ENCODE assay signal across 9 mouse cellular contexts in genomic region chr11:69546423-69547053, GRCm38 (mm10). TPM values are rescaled to one million over a fixed set of nuclear protein-coding genes. Genes with fewer than 3 reads are reported as not detected.
DNase-seq lines count a peak whose midpoint lies in the region; ATAC-seq and TF ChIP-seq lines count a peak whose summit lies in the region.
"Had no signal": no experiment of that assay in that cellular context is flagged by ENCODE, and none has a peak within 500 bp of the region (broad histone marks: within the 10 kb centered on the region; RNA-seq: fewer than 3 reads in every experiment).

No protein-coding gene starts in this region.

- H3K4me3 ChIP-seq in hindbrain, embryonic 15.5 days, result peak overlapping the region; percentile 43
- peak overlapping the region; percentile 90 for H3K4me3 ChIP-seq in megakaryocyte, embryonic 14.5 days (replicated peaks)

- H3K9ac ChIP-seq in hindbrain, embryonic 15.5 days, result peak overlapping the region; percentile 53

- H3K27me3 ChIP-seq in Patski, result no peaks in the 10 kb centered on the region
- H3K27me3 ChIP-seq in hindbrain, embryonic 15.5 days, result no peaks in the 10 kb centered on the region
- H3K27me3 ChIP-seq in megakaryocyte, embryonic 14.5 days (replicated peaks), result peaks cover 74% of the 10 kb centered on the region

- no peaks in the 10 kb centered on the region for H3K9me3 ChIP-seq in hindbrain, embryonic 15.5 days
- no peaks in the 10 kb centered on the region for H3K9me3 ChIP-seq in megakaryocyte, embryonic 14.5 days

- DNase-seq in Patski (ENCODE audit: low read depth, low spot score), result peak; percentile 9
- DNase-seq in cerebellum, postnatal 36 days, result peak; percentile 73 to 81
- DNase-seq in gastrocnemius, adult 18-20 months (ENCODE audit: low spot score), result peak; percentile 60
- DNase-seq in left cerebral cortex, adult 9 months (ENCODE audit: low spot score in 2 of 2), result peak; percentile 59 to 68
- peak; percentile 89 for DNase-seq in right cerebral cortex, postnatal 14 days
- peak; percentile 52 to 67 for DNase-seq in urinary bladder, postnatal 36 days (ENCODE audit: low spot score in 2 of 2)

- no peaks in the 10 kb centered on the region for H3K36me3 ChIP-seq in hindbrain, embryonic 15.5 days
- no peaks in the 10 kb centered on the region for H3K36me3 ChIP-seq in megakaryocyte, embryonic 14.5 days (replicated peaks; ENCODE audit: low read length)

- peaks cover 53% of the 10 kb centered on the region for H3K4me1 ChIP-seq in hindbrain, embryonic 15.5 days (replicated peaks)
- peaks cover 24% of the 10 kb centered on the region for H3K4me1 ChIP-seq in megakaryocyte, embryonic 14.5 days

- TF ChIP-seq CTCF in Patski (IDR thresholded peaks at IDR 0.05), result peak; percentile 95

- ATAC-seq in Patski, result peak; percentile 44
- ATAC-seq in hindbrain, embryonic 15.5 days (ENCODE audit: low FRiP score, low read depth), result peak; percentile 77

- in situ Hi-C loops in Patski (cut with MboI; ENCODE audit: low pct_unique_long_range_greater_than_20kb), result no loop called here

- peak overlapping the region; percentile 89 for H3K27ac ChIP-seq in hindbrain, embryonic 15.5 days (replicated peaks)
- H3K27ac ChIP-seq: macrophage had no signal

- peak overlapping the region; percentile 74 for H3K4me2 ChIP-seq in hindbrain, embryonic 15.5 days

- POLR2A ChIA-PET in Patski (lab: Charles Lee), result interaction anchor here (0.7 to 1.8 kb wide), 4 partner anchors 33 to 116 kb away, joined by 4 to 5 read pairs (median 4); partner anchors contain the start of genes Mpdu1, Trp53 and Wrap53

- CTCF ChIA-PET in Patski (lab: Charles Lee), result interaction anchor here (0.8 to 2.6 kb wide), 8 partner anchors 14 to 110 kb away, joined by 3 to 10 read pairs (median 4); partner anchors contain the start of genes Trp53 and Wrap53

- WGBS in hindbrain, embryonic 15.5 days, result under 1% methylated on average over 44 of the region's 44 CpGs

RNA-seq across cellular contexts. Expression of gene Dnah2, which starts 2.4 kb away (rescaled TPM):
- 1.4 TPM for polyA plus RNA-seq in Patski (2021)
- under 1 TPM; 0.14 to 0.83 TPM for total RNA-seq in gastrocnemius, adult 18-20 months (2021)
- 3.4 and 4.0 TPM in 2 replicates for polyA plus RNA-seq in hindbrain, embryonic 15.5 days (2015; fragmentation: Nextera tagmentation; extraction: Ambion mirVana)
- polyA plus RNA-seq in megakaryocyte, embryonic 14.5 days (2012; ENCODE audit: insufficient read depth, low replicate concordance), result 0.95 TPM in 1 of 2 replicates, not detected in the other

RNA-seq across cellular contexts. Expression of gene Efnb3, which starts 13.5 kb away (rescaled TPM):
- polyA plus RNA-seq in Patski (2021), result 0.27 TPM
- total RNA-seq in gastrocnemius, adult 18-20 months (2021), result under 1 TPM; 0.37 to 0.74 TPM
- 134 and 160 TPM in 2 replicates for polyA plus RNA-seq in hindbrain, embryonic 15.5 days (2015; fragmentation: Nextera tagmentation; extraction: Ambion mirVana)
- polyA plus RNA-seq in megakaryocyte, embryonic 14.5 days (2012; ENCODE audit: insufficient read depth, low replicate concordance), result 0.51 and 2.1 TPM in 2 replicates

RNA-seq across cellular contexts. Expression of gene Wrap53, which starts 33.5 kb away (rescaled TPM):
- polyA plus RNA-seq in Patski (2021), result 11.4 TPM
- total RNA-seq in gastrocnemius, adult 18-20 months (2021), result 1 to 10 TPM; 3.2 to 3.3 TPM
- polyA plus RNA-seq in hindbrain, embryonic 15.5 days (2015; fragmentation: Nextera tagmentation; extraction: Ambion mirVana), result 19.6 and 20.6 TPM in 2 replicates
- polyA plus RNA-seq in megakaryocyte, embryonic 14.5 days (2012; ENCODE audit: insufficient read depth, low replicate concordance), result 19.7 and 50.2 TPM in 2 replicates

RNA-seq across cellular contexts. Expression of gene Trp53, which starts 33.6 kb away (rescaled TPM):
- 92.8 TPM for polyA plus RNA-seq in Patski (2021)
- total RNA-seq in gastrocnemius, adult 18-20 months (2021), result 10 to 100 TPM; 12.9 to 15.3 TPM
- polyA plus RNA-seq in hindbrain, embryonic 15.5 days (2015; fragmentation: Nextera tagmentation; extraction: Ambion mirVana), result 61.1 and 64.2 TPM in 2 replicates
- 53.2 and 68.6 TPM in 2 replicates for polyA plus RNA-seq in megakaryocyte, embryonic 14.5 days (2012; ENCODE audit: insufficient read depth, low replicate concordance)

RNA-seq across cellular contexts. Expression of gene Atp1b2, which starts 59.2 kb away (rescaled TPM):
- 0.80 TPM for polyA plus RNA-seq in Patski (2021)
- total RNA-seq in gastrocnemius, adult 18-20 months (2021), result 100 to 1,000 TPM; 347 to 393 TPM
- polyA plus RNA-seq in hindbrain, embryonic 15.5 days (2015; fragmentation: Nextera tagmentation; extraction: Ambion mirVana), result 71.9 and 89.4 TPM in 2 replicates
- 2.8 and 4.2 TPM in 2 replicates for polyA plus RNA-seq in megakaryocyte, embryonic 14.5 days (2012; ENCODE audit: insufficient read depth, low replicate concordance)
- polyA plus RNA-seq: macrophage had no signal

Comparison
In these comparisons a context has a peak if more than half of its experiments do, and no peak if none do; other contexts are left out.
1. Peak in every context shown above with its lines: DNase-seq, ATAC-seq, H3K4me3 ChIP-seq and H3K27ac ChIP-seq.
2. DNase-seq: peak in every context shown above with its lines; median percentile 89 in right cerebral cortex, postnatal 14 days; 77 in cerebellum, postnatal 36 days; 64 in left cerebral cortex, adult 9 months; 60 in gastrocnemius, adult 18-20 months; 60 in urinary bladder, postnatal 36 days; 9 in Patski.
3. RNA of gene Efnb3, which starts 13.5 kb away (polyA plus RNA-seq): 134 to 160 TPM in hindbrain, embryonic 15.5 days; 0.51 to 2.1 TPM in megakaryocyte, embryonic 14.5 days and 0.27 TPM in Patski (single experiment); every median in the first group is over 10 times any median in the second.